Mouse (Mus musculus): ENCODE measurements at regions not wholly inside any gene's neighbourhood (a gene's known extent, or its start where the extent isn't known, plus 50 kb on each side); places are given as distances from the start of the nearest gene placed in this dataset.

DNA sequence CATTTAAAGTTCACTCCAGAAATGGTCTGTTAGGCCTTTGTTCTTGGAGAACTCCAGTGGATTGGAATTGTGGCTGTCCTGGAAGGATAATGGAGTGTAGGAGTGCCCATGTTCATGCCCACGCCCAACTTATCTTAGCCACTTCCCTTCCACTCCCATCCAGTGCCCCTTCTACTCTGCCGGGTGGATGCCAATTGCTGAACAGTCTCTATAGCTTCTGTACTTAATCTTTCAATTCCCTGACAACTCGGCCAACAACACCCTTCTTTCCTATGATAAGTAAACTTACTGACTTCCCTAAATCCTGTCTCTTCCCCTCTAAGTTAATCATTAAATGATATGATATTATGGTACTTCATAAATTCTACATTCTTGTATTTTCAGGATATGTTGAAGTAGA is 123.3 kb upstream of the Cdkn2b start:
- no peak for DNase-seq (ENCODE audit: low spot score)
- H3K36me3 ChIP-seq (ENCODE audit: control insufficient read depth, insufficient read depth, low read length): no peaks in the 10 kb centered on the region
- H3K27me3 ChIP-seq (ENCODE audit: control insufficient read depth, insufficient read depth, low read length): no peaks in the 10 kb centered on the region
- H3K4me2 ChIP-seq (ENCODE audit: low read depth, low read length, severe bottlenecking): no peak overlapping the region
- H3K4me3 ChIP-seq (ENCODE audit: low read depth, low read length): no peak overlapping the region
- 90% methylated on average over 3 of the region's 3 CpGs for WGBS
- H3K4me1 ChIP-seq (replicated peaks; ENCODE audit: control insufficient read depth, insufficient read depth, low read length): no peaks in the 10 kb centered on the region
- no peak for ATAC-seq (replicated peaks; ENCODE audit: low FRiP score)
- no peak overlapping the region for H3K27ac ChIP-seq (ENCODE audit: low read depth, low read length)
- no peaks in the 10 kb centered on the region for H3K9me3 ChIP-seq (ENCODE audit: control insufficient read depth, low read length)
- no peak overlapping the region for H3K9ac ChIP-seq (ENCODE audit: low read length)

DNA sequence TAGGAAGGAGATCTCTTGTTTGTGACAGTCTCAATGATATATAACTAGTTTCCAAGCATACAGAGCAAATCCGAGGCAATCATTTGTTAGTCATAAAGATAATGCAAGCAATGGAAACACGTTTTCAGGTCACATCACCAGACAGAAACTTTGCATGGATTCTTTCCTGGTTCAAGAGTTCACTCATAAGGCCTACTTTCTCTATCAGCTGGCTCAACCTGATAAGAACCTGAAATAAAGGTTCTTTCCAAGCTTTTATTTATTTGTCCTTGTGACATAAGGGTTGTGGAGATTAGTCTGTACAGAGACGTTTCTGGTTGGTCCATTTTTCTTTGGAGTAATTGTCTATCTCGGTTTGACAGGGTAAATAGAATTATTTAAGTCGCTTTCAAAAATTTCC is 122.7 kb upstream of the Cdkn2b start:
- H3K9ac ChIP-seq (ENCODE audit: low read length): no peak overlapping the region
- no peak overlapping the region for H3K4me2 ChIP-seq (ENCODE audit: low read depth, low read length, severe bottlenecking)
- no peaks in the 10 kb centered on the region for H3K9me3 ChIP-seq (ENCODE audit: control insufficient read depth, low read length)
- no peaks in the 10 kb centered on the region for H3K36me3 ChIP-seq (ENCODE audit: control insufficient read depth, insufficient read depth, low read length)
- H3K4me1 ChIP-seq (replicated peaks; ENCODE audit: control insufficient read depth, insufficient read depth, low read length): no peaks in the 10 kb centered on the region
- H3K27me3 ChIP-seq (ENCODE audit: control insufficient read depth, insufficient read depth, low read length): no peaks in the 10 kb centered on the region
- no peak overlapping the region for H3K4me3 ChIP-seq (ENCODE audit: low read depth, low read length)
- ATAC-seq (replicated peaks; ENCODE audit: low FRiP score) (no peak), DNase-seq (ENCODE audit: low spot score) (no peak)
- H3K27ac ChIP-seq (ENCODE audit: low read depth, low read length): no peak overlapping the region
- 80% methylated on average over 5 of the region's 5 CpGs for WGBS

DNA sequence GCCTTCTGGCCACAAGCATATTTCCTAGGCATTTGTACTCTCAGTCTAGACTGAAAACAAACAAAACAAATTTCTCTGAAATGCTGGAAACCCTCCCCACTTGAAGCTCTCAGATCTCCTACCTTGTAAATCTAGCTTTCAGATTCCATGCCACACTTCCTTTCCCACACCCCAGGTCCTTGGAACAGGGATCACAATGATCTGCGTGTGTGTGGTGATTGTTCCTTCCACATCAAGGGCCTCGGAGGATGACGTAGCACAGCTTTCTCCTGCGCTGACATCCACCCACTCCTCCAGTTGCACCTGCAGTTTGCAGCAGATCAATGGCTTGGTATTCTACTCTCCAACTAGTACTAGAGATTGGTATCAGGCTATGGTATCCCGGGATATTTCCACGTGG is 120.7 kb upstream of the Cdkn2b start:
- no peak for DNase-seq (ENCODE audit: low spot score)
- no peaks in the 10 kb centered on the region for H3K9me3 ChIP-seq (ENCODE audit: control insufficient read depth, low read length)
- H3K4me3 ChIP-seq (ENCODE audit: low read depth, low read length): no peak overlapping the region
- H3K4me1 ChIP-seq (replicated peaks; ENCODE audit: control insufficient read depth, insufficient read depth, low read length): no peaks in the 10 kb centered on the region
- H3K27me3 ChIP-seq (ENCODE audit: control insufficient read depth, insufficient read depth, low read length): no peaks in the 10 kb centered on the region
- WGBS: 80% methylated on average over 6 of the region's 6 CpGs
- no peaks in the 10 kb centered on the region for H3K36me3 ChIP-seq (ENCODE audit: control insufficient read depth, insufficient read depth, low read length)
- H3K4me2 ChIP-seq (ENCODE audit: low read depth, low read length, severe bottlenecking): no peak overlapping the region
- H3K9ac ChIP-seq (ENCODE audit: low read length): no peak overlapping the region
- no peak overlapping the region for H3K27ac ChIP-seq (ENCODE audit: low read depth, low read length)
- ATAC-seq (replicated peaks; ENCODE audit: low FRiP score): no peak

DNA sequence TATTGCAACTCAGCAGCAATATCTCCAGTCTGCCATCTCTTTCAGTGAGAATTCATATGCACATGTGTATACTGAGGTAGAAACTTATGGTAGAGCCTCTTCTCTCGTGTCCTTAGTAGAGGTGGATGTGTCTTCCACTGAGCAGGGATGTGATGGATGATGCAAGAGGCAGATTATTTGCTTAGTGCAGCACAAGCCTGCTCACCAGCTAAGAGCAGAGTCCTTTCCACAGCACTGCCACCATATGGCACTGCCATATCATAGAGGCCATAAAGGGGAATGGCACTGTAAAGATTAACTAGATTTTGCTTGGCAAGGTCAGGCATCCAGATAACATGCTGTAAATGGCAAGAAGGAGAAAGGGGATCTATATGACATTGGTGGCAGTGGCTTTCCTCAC is 117.6 kb upstream of the Cdkn2b start:
- DNase-seq (ENCODE audit: low spot score): no peak
- whole genome bisulfite sequencing: 83% methylated on average over 1 of the region's 1 CpGs
- H3K27me3 ChIP-seq (ENCODE audit: control insufficient read depth, insufficient read depth, low read length): no peaks in the 10 kb centered on the region

DNA sequence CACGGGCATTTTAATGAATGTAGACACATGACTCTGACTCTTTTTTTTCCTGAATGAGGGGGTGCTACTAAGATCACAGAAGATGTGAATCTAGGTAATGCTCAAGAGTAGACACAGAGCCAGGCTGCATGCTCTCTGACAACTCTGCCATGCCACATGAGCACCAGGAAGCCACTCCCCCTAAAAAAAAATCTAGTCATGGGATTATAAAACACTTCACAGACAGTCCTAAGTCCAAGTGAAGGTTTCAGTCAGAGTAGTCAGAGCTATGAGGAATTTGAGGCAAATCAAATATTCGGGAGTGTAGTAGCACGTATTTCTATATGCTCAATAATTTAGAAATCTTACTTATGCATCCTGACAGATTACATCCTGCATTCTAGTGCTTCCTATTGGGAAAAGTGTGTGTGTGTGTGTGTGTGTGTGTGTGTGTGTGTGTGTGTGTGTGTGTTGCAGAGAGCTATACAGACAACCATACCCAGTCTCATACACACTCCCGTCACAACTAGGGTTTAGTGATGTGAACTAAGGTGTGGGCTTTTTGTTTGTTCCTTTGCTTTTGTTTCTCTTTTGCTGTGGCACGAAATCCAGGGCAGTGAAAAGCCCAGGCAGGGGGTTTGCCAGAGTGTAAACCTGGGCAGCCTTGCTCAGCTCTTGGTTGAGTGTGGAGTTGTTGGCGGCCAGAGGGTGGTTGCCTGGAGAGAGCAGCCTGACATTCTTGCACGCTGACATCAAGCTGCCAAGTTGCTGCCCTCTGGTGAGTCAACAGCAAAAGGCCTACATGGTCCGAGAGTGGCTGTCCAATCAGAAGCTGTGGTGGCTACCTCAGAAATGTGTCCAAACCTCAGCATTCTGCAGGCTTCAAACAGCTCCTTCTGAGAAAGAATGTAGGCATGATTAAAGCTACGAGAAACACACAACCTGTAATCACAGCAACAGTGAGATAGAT is 116.8 kb upstream of the Cdkn2b start:
- peak; percentile 67; the same call in 1 of the 2 replicates for ATAC-seq (replicated peaks; ENCODE audit: low FRiP score)

More for the DNA sequence above, 117.6 kb upstream of the Cdkn2b start:
- Histone ChIP-seq H3K9ac (ENCODE audit: low read length) (no peak overlapping the region), H3K4me2 (ENCODE audit: low read depth, low read length, severe bottlenecking) (no peak overlapping the region), H3K36me3 (ENCODE audit: control insufficient read depth, insufficient read depth, low read length) (no peaks in the 10 kb centered on the region), H3K4me3 (ENCODE audit: low read depth, low read length) (no peak overlapping the region), H3K27ac (ENCODE audit: low read depth, low read length) (no peak overlapping the region), H3K4me1 (replicated peaks; ENCODE audit: control insufficient read depth, insufficient read depth, low read length) (no peaks in the 10 kb centered on the region), H3K9me3 (ENCODE audit: control insufficient read depth, low read length) (no peaks in the 10 kb centered on the region)
- no peak; the same call in 1 of the 2 replicates for ATAC-seq (replicated peaks; ENCODE audit: low FRiP score)

DNA sequence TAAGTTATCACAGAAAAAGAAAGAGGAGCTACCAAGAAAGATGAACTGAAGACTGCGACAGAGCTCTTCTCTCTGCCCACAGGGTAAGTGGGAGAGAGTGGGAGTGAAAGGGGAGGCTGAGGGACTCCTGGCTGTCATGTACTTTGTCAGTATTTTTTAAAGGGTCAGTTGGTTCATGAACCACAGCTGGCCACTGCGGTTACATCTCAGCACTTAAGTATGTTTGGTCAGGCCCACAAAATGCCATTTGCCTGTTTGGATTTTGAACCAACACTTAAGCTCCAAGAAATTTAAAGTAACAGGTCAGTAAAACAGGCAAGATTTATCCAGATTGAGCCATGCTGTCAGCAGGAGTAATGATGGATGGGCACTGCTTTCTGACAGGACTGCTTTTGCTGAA is 115.1 kb upstream of the Cdkn2b start:
- Histone ChIP-seq H3K4me2 (ENCODE audit: low read depth, low read length, severe bottlenecking) (no peak overlapping the region), H3K4me1 (replicated peaks; ENCODE audit: control insufficient read depth, insufficient read depth, low read length) (no peaks in the 10 kb centered on the region), H3K36me3 (ENCODE audit: control insufficient read depth, insufficient read depth, low read length) (no peaks in the 10 kb centered on the region), H3K4me3 (ENCODE audit: low read depth, low read length) (no peak overlapping the region), H3K27ac (ENCODE audit: low read depth, low read length) (no peak overlapping the region), H3K9me3 (ENCODE audit: control insufficient read depth, low read length) (no peaks in the 10 kb centered on the region), H3K9ac (ENCODE audit: low read length) (no peak overlapping the region), H3K27me3 (ENCODE audit: control insufficient read depth, insufficient read depth, low read length) (no peaks in the 10 kb centered on the region)
- no peak for DNase-seq (ENCODE audit: low spot score)
- no peak for ATAC-seq (replicated peaks; ENCODE audit: low FRiP score)
- WGBS: 89% methylated on average over 2 of the region's 2 CpGs

More for the DNA sequence above, 116.8 kb upstream of the Cdkn2b start:
- no peaks in the 10 kb centered on the region for H3K9me3 ChIP-seq (ENCODE audit: control insufficient read depth, low read length)
- no peaks in the 10 kb centered on the region for H3K36me3 ChIP-seq (ENCODE audit: control insufficient read depth, insufficient read depth, low read length)
- no peaks in the 10 kb centered on the region for H3K4me1 ChIP-seq (replicated peaks; ENCODE audit: control insufficient read depth, insufficient read depth, low read length)
- H3K4me3 ChIP-seq (ENCODE audit: low read depth, low read length): no peak overlapping the region
- H3K4me2 ChIP-seq (ENCODE audit: low read depth, low read length, severe bottlenecking): no peak overlapping the region
- peak; percentile 54 for DNase-seq (ENCODE audit: low spot score)
- no peaks in the 10 kb centered on the region for H3K27me3 ChIP-seq (ENCODE audit: control insufficient read depth, insufficient read depth, low read length)
- no peak overlapping the region for H3K9ac ChIP-seq (ENCODE audit: low read length)
- WGBS: 54% methylated on average over 9 of the region's 9 CpGs
- no peak overlapping the region for H3K27ac ChIP-seq (ENCODE audit: low read depth, low read length)

DNA sequence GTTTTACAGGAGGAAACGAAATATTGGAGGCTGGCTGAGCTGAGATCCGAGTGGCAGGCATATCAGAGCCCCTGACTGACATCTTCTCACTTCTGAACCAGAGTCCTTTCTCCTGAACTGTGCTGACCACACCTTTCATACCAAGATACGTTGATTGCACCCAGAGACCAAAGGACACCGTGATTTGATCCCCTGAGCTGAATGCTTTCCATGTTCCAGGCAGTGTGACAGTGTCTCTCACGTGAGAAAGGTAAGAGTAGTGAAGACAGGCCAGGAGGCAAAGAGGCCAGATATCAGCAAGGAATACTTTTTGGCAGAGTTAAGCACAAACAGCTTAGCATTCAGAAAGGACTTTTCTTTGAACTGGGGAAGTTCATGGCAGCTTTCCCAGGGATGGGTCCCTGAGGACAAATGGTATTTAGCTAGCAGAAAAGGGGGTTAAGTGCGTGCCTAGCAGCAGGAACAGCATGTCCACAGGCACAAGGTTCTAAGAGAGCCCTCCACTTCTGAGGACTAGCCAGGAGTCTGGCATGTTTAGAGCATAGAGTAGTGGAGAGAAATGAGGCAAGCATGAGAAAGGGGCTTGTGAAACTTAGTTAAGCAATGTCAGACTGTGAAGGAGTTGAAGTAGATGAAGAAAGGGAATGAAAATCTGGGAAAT is 111.0 kb upstream of the Cdkn2b start:
- WGBS: 80% methylated on average over 6 of the region's 6 CpGs
- H3K4me2 ChIP-seq (ENCODE audit: low read depth, low read length, severe bottlenecking): no peak overlapping the region
- H3K4me3 ChIP-seq (ENCODE audit: low read depth, low read length): no peak overlapping the region
- H3K9ac ChIP-seq (ENCODE audit: low read length): no peak overlapping the region
- H3K27ac ChIP-seq (ENCODE audit: low read depth, low read length): no peak overlapping the region
- no peaks in the 10 kb centered on the region for H3K27me3 ChIP-seq (ENCODE audit: control insufficient read depth, insufficient read depth, low read length)
- no peak for ATAC-seq (replicated peaks; ENCODE audit: low FRiP score)
- no peak for DNase-seq (ENCODE audit: low spot score)
- H3K9me3 ChIP-seq (ENCODE audit: control insufficient read depth, low read length): no peaks in the 10 kb centered on the region
- H3K4me1 ChIP-seq (replicated peaks; ENCODE audit: control insufficient read depth, insufficient read depth, low read length): no peaks in the 10 kb centered on the region
- H3K36me3 ChIP-seq (ENCODE audit: control insufficient read depth, insufficient read depth, low read length): no peaks in the 10 kb centered on the region

DNA sequence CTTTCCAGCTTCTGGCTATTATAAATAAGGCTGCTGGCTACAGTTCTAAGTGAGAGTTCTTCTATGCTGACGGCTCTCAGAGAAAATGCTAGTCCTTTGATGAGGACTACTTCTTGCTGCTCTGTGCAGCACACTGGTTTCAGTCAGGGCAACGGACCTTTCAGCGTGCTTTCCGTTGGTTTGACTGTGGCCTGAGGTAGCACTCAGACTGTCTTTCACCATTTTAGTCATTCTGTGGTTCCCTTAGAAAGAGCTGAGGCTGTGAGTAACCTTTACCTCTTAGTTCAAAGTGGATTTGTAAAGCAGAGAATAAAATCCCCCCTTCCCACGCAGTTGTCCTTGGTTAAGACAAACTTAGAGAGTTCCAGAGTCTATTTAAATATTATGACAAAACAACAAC is 110.0 kb upstream of the Cdkn2b start:
- WGBS: 89% methylated on average over 5 of the region's 5 CpGs
- no peak overlapping the region for H3K4me3 ChIP-seq (ENCODE audit: low read depth, low read length)
- DNase-seq (ENCODE audit: low spot score): no peak

More for the DNA sequence above, 110.0 kb upstream of the Cdkn2b start:
- Histone ChIP-seq H3K4me1 (replicated peaks; ENCODE audit: control insufficient read depth, insufficient read depth, low read length) (no peaks in the 10 kb centered on the region), H3K9me3 (ENCODE audit: control insufficient read depth, low read length) (no peaks in the 10 kb centered on the region), H3K27me3 (ENCODE audit: control insufficient read depth, insufficient read depth, low read length) (no peaks in the 10 kb centered on the region), H3K4me2 (ENCODE audit: low read depth, low read length, severe bottlenecking) (no peak overlapping the region), H3K9ac (ENCODE audit: low read length) (no peak overlapping the region), H3K27ac (ENCODE audit: low read depth, low read length) (no peak overlapping the region), H3K36me3 (ENCODE audit: control insufficient read depth, insufficient read depth, low read length) (no peaks in the 10 kb centered on the region)
- ATAC-seq (replicated peaks; ENCODE audit: low FRiP score): no peak
